Mouse (Mus musculus): Measurements from ENCODE around the gene Svopl. TPM values are rescaled to one million over a fixed set of nuclear protein-coding genes. Genes with fewer than 3 reads are reported as not detected.

Gene Svopl
- polyA plus RNA-seq, 1 experiment from 2014 or later, result 0.64 TPM

DNA sequence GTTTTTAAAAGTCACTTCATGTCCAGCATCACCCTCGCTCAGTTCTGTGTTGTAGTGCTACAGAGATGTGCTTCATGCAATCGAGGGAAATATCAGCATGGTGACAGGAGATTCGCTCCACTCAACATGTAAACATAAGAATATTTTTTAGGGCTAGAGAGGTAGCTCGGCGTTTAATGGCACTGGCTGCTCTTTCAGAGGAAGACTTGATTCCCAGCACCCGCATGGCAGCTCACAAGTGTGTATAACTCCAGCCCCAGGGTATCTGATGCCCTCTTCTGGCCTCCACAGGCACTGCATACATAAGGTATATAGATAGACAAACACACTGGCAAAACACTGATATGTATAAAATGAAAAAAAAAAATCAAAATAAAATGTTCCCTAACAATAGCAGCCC is 2.8 kb upstream of the Svopl start:
- Histone ChIP-seq H3K27me3 (ENCODE audit: control insufficient read depth, insufficient read depth, low read length) (no peaks in the 10 kb centered on the region), H3K27ac (ENCODE audit: low read depth, low read length) (no peak overlapping the region), H3K9me3 (ENCODE audit: control insufficient read depth, low read length) (no peaks in the 10 kb centered on the region), H3K4me1 (ENCODE audit: control insufficient read depth, insufficient read depth, low read length) (no peaks in the 10 kb centered on the region), H3K4me3 (ENCODE audit: low read depth, low read length) (no peak overlapping the region), H3K36me3 (ENCODE audit: control insufficient read depth, insufficient read depth, low read length) (no peaks in the 10 kb centered on the region), H3K4me2 (ENCODE audit: low read depth) (no peak overlapping the region), H3K9ac (ENCODE audit: low read length) (no peak overlapping the region)
- ATAC-seq (ENCODE audit: insufficient read depth, low FRiP score, low TSS enrichment) (no peak), DNase-seq (ENCODE audit: low spot score) (no peak)
- WGBS, result 94% methylated on average over 6 of the region's 6 CpGs

DNA sequence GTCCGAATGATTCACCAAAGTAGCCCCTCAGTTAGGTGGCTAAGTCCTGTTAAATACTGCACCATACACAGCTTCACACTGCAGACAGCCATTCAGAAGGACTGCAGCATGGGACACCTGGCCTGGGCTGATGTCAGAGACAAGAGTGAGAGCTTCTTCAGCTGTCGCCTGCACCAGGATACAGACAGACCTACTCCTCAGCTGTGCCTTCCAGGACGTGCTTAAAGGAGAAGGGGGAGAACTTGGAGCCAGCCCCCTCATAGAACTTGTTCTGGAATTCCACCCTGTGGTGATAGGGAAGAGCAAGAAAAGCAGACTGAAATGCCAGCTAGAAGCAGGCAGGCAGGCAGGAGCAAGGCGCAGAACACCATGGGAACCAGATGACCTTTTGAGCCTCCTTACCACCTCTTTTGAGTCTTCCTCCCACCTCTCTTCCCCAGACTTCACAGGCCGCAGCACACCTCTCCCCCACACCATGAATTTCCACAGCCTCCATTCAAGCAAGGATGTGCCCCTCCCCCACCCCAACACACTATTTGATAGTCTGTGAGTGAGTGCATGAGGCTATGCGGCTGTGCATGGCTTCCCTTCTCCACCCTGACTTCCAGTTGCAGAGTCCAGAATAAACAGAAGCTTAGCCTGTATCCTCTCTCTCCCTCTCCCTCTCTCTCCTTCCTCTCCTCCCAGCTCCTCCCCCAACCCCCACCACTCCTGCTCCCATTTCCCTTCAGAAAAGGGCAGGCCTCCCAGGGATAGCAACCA is 2.2 kb upstream of the Svopl start:
- Histone ChIP-seq H3K4me3 (ENCODE audit: low read depth, low read length) (no peak overlapping the region), H3K9me3 (ENCODE audit: control insufficient read depth, low read length) (no peaks in the 10 kb centered on the region), H3K36me3 (ENCODE audit: control insufficient read depth, insufficient read depth, low read length) (no peaks in the 10 kb centered on the region), H3K4me1 (ENCODE audit: control insufficient read depth, insufficient read depth, low read length) (no peaks in the 10 kb centered on the region), H3K27me3 (ENCODE audit: control insufficient read depth, insufficient read depth, low read length) (no peaks in the 10 kb centered on the region), H3K9ac (ENCODE audit: low read length) (no peak overlapping the region), H3K4me2 (ENCODE audit: low read depth) (no peak overlapping the region), H3K27ac (ENCODE audit: low read depth, low read length) (no peak overlapping the region)
- DNase-seq (ENCODE audit: low spot score) (no peak), ATAC-seq (ENCODE audit: insufficient read depth, low FRiP score, low TSS enrichment) (no peak)
- 60% methylated on average over 6 of the region's 6 CpGs for WGBS

DNA sequence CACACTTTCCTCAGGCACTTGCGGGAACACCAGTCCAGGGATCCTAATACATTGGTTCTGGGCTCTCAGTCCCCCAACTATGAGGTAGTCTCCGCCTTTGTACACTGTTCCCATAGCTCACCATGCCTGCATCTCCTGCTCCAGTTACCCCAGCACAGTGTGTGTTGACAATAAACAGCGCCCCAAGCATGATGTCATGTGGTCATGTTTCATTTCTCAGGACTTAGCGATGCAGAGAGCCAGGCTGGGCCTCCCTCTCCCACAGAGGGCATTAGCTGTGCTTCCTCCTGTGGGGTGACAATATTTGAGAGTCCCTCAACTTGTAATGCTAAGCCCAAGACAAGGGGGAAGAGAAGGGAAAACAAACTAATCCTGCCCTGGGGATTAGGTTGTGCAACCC is 1.2 kb upstream of the Svopl start:
- DNase-seq (ENCODE audit: low spot score), result no peak
- 81% methylated on average over 4 of the region's 4 CpGs for WGBS
- Histone ChIP-seq H3K4me3 (ENCODE audit: low read depth, low read length) (no peak overlapping the region), H3K4me1 (ENCODE audit: control insufficient read depth, insufficient read depth, low read length) (no peaks in the 10 kb centered on the region), H3K27ac (ENCODE audit: low read depth, low read length) (no peak overlapping the region), H3K27me3 (ENCODE audit: control insufficient read depth, insufficient read depth, low read length) (no peaks in the 10 kb centered on the region), H3K9me3 (ENCODE audit: control insufficient read depth, low read length) (no peaks in the 10 kb centered on the region), H3K36me3 (ENCODE audit: control insufficient read depth, insufficient read depth, low read length) (no peaks in the 10 kb centered on the region), H3K4me2 (ENCODE audit: low read depth) (no peak overlapping the region), H3K9ac (ENCODE audit: low read length) (no peak overlapping the region)
- no peak for ATAC-seq (ENCODE audit: insufficient read depth, low FRiP score, low TSS enrichment)

DNA sequence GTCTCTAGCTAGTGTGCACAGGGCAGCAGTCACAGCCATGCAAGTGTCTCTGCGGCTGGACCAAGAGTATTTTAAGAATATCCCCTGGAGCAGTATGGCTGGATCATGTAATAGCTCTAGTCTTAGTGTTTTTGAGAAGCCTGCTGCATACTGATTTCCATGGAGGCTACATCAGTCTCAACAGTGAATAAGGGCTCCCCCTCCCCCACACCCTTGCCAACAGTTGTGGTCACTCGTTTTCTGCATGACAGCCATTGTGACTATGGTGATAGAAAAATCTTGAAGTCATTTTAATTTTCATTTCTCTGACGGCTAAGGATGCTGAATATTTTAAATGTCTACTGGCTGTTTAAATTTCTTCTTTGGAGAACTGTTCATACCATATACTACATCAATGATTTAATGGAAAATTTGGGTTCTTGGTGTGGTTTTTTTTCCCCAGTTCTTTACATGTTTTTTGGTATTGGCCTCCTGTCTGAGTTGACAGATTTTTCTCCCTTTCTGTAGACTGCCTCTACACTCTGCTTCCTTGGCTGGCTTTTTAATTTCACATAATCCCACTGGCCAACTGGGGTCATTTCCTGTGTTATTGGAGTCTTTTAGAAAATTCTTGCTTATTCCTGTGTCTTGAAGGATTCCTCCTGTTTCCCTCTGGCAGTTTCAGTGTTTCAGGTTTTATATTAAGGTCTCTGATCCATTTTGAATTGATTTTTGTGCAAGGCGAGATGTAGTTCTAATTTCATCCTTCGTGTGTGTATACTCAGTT is 13.8 kb downstream of the Svopl start:
- Histone ChIP-seq H3K36me3 (ENCODE audit: control insufficient read depth, insufficient read depth, low read length) (no peaks in the 10 kb centered on the region), H3K4me2 (ENCODE audit: low read depth) (no peak overlapping the region), H3K4me3 (ENCODE audit: low read depth, low read length) (no peak overlapping the region), H3K9ac (ENCODE audit: low read length) (no peak overlapping the region), H3K9me3 (ENCODE audit: control insufficient read depth, low read length) (no peaks in the 10 kb centered on the region), H3K27me3 (ENCODE audit: control insufficient read depth, insufficient read depth, low read length) (no peaks in the 10 kb centered on the region), H3K4me1 (ENCODE audit: control insufficient read depth, insufficient read depth, low read length) (no peaks in the 10 kb centered on the region), H3K27ac (ENCODE audit: low read depth, low read length) (no peak overlapping the region)
- DNase-seq (ENCODE audit: low spot score) (no peak), ATAC-seq (ENCODE audit: insufficient read depth, low FRiP score, low TSS enrichment) (no peak)
- WGBS, result 73% methylated on average over 5 of the region's 5 CpGs

DNA sequence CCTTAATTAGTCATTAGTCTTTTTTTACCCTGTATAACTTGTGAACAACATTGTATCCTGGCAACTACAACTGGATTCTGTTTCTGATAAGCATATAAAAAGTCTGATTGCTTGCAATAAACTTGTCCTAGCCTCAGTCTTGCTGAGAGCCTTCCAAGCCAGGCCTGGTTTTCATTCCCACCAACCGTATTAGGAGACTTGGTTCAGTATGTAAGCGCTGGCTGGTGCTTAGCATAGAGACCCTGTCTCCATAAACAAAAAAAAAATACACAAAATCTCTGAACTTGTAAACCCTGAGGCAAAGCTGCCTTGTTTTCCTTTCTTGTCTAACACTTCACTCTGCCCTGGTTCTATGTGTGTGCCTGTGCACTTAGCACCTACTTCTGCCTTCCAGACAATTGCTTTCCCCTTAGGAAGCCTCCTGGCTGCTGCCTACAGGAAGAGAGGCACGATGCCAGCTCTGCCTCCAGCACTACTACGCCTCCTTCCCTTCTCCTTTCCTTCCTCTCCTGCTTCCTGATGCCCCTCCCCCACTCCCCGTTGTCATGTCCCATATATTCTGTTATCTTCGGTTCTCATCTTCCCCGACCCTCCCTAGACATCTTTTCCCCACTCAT is 14.8 kb downstream of the Svopl start:
- no peak overlapping the region for H3K4me2 ChIP-seq (ENCODE audit: low read depth)
- H3K36me3 ChIP-seq (ENCODE audit: control insufficient read depth, insufficient read depth, low read length), result no peaks in the 10 kb centered on the region
- H3K9ac ChIP-seq (ENCODE audit: low read length), result no peak overlapping the region
- no peak overlapping the region for H3K4me3 ChIP-seq (ENCODE audit: low read depth, low read length)
- H3K4me1 ChIP-seq (ENCODE audit: control insufficient read depth, insufficient read depth, low read length), result no peaks in the 10 kb centered on the region
- DNase-seq (ENCODE audit: low spot score) (no peak), ATAC-seq (ENCODE audit: insufficient read depth, low FRiP score, low TSS enrichment) (no peak)
- H3K27ac ChIP-seq (ENCODE audit: low read depth, low read length), result no peak overlapping the region
- H3K27me3 ChIP-seq (ENCODE audit: control insufficient read depth, insufficient read depth, low read length), result no peaks in the 10 kb centered on the region
- WGBS, result 60% methylated on average over 7 of the region's 7 CpGs
- H3K9me3 ChIP-seq (ENCODE audit: control insufficient read depth, low read length), result no peaks in the 10 kb centered on the region

DNA sequence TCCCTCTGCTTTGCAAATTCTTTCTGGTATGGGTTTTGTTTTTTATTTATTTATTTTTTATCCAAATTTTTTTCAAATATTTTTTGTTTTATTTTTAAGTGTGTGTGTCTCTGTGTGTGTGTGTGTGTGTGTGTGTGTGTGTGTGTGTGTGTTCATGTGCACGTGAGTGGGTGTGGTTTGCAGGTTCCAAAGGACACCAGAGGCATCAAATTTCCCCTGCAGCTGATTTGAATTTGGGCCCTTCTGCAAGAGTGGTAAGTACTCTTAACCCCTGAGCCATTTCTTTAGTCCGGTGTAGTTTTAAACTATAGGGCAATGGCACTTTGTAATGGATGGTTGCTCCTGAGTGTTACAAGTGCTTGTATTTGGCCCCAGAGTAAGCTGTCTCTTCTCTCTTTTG is 18.6 kb downstream of the Svopl start:
- H3K9ac ChIP-seq (ENCODE audit: low read length), result no peak overlapping the region
- no peak overlapping the region for H3K4me3 ChIP-seq (ENCODE audit: low read depth, low read length)
- H3K27me3 ChIP-seq (ENCODE audit: control insufficient read depth, insufficient read depth, low read length), result no peaks in the 10 kb centered on the region
- H3K27ac ChIP-seq (ENCODE audit: low read depth, low read length), result no peak overlapping the region
- no peaks in the 10 kb centered on the region for H3K36me3 ChIP-seq (ENCODE audit: control insufficient read depth, insufficient read depth, low read length)
- no peaks in the 10 kb centered on the region for H3K4me1 ChIP-seq (ENCODE audit: control insufficient read depth, insufficient read depth, low read length)
- DNase-seq (ENCODE audit: low spot score) (no peak), ATAC-seq (ENCODE audit: insufficient read depth, low FRiP score, low TSS enrichment) (no peak)
- no peak overlapping the region for H3K4me2 ChIP-seq (ENCODE audit: low read depth)
- 51% methylated on average over 2 of the region's 2 CpGs for WGBS
- H3K9me3 ChIP-seq (ENCODE audit: control insufficient read depth, low read length), result no peaks in the 10 kb centered on the region

DNA sequence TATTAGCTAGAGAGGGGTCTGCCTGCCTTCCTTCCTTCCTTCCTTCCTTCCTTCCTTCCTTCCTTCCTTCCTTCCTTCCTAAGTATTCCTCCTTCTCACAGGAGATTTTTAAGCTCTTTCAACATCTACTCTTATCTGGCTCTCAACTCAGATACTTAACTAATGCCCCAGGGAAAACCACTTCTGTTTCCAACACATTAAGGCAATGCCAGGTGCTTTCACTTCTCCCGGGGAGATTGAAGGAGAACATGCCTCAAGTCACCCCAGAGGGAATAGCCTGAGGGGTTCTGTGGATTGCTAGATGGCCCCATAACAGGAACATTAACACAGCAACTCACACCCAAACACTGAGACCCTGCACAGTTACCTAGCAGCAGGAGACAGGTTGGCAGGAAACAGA is 19.0 kb downstream of the Svopl start:
- 43% methylated on average over 1 of the region's 1 CpGs for WGBS

DNA sequence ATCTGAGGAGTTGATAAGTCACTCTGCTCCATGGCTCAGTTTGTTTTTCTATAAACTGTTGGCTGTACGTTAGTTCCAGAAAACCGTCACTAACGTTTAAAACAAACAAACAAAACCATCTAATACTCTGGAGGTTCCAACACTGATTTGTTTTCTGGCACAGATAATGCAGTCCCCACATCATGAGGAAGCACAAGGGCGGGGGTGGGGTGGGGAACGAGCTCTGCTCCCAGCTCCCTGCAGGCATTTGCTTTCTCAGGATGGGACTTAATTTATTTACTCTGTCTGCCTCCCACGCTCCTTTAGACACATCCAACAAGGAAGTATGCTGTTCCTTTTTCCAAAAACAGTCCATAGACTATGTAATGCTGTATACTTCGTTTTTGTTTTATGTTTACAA is 23.5 kb downstream of the Svopl start:
- Histone ChIP-seq H3K9me3 (ENCODE audit: control insufficient read depth, low read length) (no peaks in the 10 kb centered on the region), H3K27ac (ENCODE audit: low read depth, low read length) (no peak overlapping the region), H3K4me1 (ENCODE audit: control insufficient read depth, insufficient read depth, low read length) (no peaks in the 10 kb centered on the region), H3K4me2 (ENCODE audit: low read depth) (no peak overlapping the region), H3K27me3 (ENCODE audit: control insufficient read depth, insufficient read depth, low read length) (no peaks in the 10 kb centered on the region), H3K4me3 (ENCODE audit: low read depth, low read length) (no peak overlapping the region), H3K9ac (ENCODE audit: low read length) (no peak overlapping the region), H3K36me3 (ENCODE audit: control insufficient read depth, insufficient read depth, low read length) (no peaks in the 10 kb centered on the region)
- WGBS, result 55% methylated on average over 7 of the region's 7 CpGs
- ATAC-seq (ENCODE audit: insufficient read depth, low FRiP score, low TSS enrichment) (no peak), DNase-seq (ENCODE audit: low spot score) (no peak)

More for the DNA sequence above, 19.0 kb downstream of the Svopl start:
- Histone ChIP-seq H3K9me3 (ENCODE audit: control insufficient read depth, low read length) (no peaks in the 10 kb centered on the region), H3K4me1 (ENCODE audit: control insufficient read depth, insufficient read depth, low read length) (no peaks in the 10 kb centered on the region), H3K27ac (ENCODE audit: low read depth, low read length) (no peak overlapping the region), H3K27me3 (ENCODE audit: control insufficient read depth, insufficient read depth, low read length) (no peaks in the 10 kb centered on the region), H3K4me3 (ENCODE audit: low read depth, low read length) (no peak overlapping the region), H3K4me2 (ENCODE audit: low read depth) (no peak overlapping the region), H3K9ac (ENCODE audit: low read length) (no peak overlapping the region), H3K36me3 (ENCODE audit: control insufficient read depth, insufficient read depth, low read length) (no peaks in the 10 kb centered on the region)
- DNase-seq (ENCODE audit: low spot score) (no peak), ATAC-seq (ENCODE audit: insufficient read depth, low FRiP score, low TSS enrichment) (no peak)

Data from neural tube, embryonic 11.5 days (tissue).